Mouse (Mus musculus) ES-E14 (cell line): ENCODE data around the gene Cerk.
"Not testable (repeated sequence)": the region's sequence is repeated elsewhere in the genome, so short reads cannot be mapped to it uniquely, and the experiment has no call there.

Source experiments
- HCFC1 ChIP-seq: IDR thresholded peaks from 2 replicates; pipeline ENCODE4 v1.6.1; 2012; ENCODE audit warnings: low read length, inconsistent platforms, borderline replicate concordance; ENCODE audit not compliant: insufficient read depth
- MAFK ChIP-seq: IDR thresholded peaks from 2 replicates; pipeline ENCODE4 v1.6.1; 2014; ENCODE audit warnings: mild to moderate bottlenecking, low read depth, low read length, inconsistent platforms; ENCODE audit not compliant: insufficient read depth

DNA sequence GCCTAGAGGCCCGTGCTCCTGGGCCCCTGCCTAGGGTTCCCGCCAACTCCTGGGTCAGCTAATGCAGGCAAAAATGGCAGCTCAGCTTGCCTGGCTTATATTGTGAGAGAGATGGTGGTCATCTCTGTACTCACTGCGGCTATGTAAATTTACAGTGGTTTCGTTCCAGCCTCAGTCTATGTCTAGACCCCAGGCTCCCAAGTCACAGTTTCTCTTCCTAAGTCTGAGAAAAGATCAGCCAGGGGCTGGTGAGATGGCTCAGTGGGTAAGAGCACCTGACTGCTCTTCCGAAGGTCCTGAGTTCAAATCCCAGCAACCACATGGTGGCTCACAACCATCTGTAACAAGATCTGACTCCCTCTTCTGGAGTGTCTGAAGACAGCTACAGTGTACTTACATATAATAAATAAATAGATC is 89.3 kb downstream of the Cerk start:
- TF ChIP-seq HCFC1, MAFK: not testable (repeated sequence)
